Mouse (Mus musculus) kidney, postnatal 4 days (tissue): ENCODE data around the gene Tmem220.

ENCODE experiments used
- DNase-seq, 2 experiments: peaks; one replicate each; pipeline ENCODE4 v3.0.0; 2021; ENCODE audit warnings: mixed read lengths in 2 of 2

Gene Tmem220

DNA sequence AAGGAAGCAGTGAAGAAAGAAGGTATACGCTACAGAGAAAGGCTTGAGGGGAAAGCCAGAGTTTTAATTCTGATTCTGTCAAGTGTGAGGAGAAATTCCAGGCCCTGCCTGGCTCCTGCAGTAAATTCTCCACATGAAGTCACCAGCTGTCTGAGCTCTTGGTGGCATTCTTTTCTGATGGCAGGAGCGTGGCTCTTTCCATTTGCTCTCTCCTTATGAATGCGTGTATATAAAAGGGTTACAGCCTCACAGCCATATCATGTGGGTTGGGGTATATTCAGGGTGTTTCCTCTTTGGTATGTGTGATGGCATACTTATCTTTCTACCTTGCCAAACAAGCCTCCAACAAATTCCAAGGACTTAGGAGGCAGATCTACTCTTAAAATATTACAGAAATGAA lies 37.8 kb downstream of the Tmem220 start:
- DNase-seq: no peak

GRCm38 (mm10) chr11:67067741-67068140 lies 42.8 kb downstream of the Tmem220 start:
- DNase-seq: no peak

DNA sequence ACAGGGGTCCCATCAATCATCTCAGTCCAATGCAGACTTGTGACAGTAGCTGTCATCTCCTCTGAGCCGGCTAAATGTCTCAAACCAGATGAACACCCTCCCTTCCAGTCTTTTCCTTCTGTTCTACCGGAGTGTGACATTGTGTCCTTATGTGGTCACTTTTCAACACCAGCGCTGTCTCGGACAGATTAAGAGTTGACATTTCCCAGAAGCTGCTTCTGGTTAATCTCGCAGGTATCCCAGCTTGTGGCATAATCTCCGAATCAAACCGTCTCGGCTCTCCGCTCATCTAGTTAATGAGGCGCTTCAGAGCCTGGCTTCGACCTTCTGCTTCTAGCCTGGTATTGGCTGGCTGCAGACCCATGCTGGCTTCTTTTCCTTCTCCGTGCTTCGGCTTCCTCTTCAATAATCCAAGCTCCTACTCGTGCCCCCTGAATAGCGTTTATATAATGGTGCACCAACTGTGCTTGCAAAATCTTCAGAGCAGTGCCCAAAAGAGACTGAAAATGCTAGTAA lies 47.7 kb downstream of the Tmem220 start:
- no peak for DNase-seq

DNA sequence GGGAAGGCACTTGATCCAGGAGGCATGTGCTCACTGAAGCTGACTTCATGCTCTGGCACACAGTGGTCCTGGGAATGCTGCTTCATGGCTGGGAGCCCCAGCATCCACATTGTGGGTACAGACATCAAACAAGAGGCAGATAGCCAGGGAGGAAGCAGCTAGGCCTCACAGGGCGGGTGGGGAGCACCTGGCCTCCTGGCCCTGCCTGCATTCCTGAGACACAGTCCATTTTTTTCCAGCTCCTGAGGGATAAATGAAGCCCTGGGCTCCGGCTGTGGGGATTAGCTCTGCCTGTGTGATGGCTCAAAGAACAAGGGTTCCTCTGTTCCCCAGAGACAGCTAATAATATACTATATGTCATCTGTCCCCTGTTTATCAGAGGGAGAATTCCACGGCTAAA lies 50.1 kb downstream of the Tmem220 start:
- no peak for DNase-seq

DNA sequence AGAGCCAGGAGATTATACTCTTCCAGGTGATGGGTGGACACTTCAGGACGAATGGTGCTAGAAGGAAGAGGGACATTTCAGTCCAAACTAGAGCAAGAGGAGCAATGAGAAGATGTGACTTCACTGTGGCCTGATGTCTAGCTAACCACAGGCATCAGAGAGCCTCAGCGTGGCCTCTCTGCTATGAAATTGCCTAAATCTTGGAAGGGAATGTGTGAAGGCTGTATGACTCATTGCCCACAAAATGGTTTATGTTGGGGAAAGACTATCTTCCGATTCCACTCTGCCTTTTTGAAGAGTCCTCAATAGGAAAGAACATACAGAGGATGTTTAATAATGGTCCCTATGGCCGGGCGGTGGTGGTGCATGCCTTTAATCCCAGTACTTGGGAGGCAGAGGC lies 51.8 kb downstream of the Tmem220 start:
- DNase-seq: no peak

DNA sequence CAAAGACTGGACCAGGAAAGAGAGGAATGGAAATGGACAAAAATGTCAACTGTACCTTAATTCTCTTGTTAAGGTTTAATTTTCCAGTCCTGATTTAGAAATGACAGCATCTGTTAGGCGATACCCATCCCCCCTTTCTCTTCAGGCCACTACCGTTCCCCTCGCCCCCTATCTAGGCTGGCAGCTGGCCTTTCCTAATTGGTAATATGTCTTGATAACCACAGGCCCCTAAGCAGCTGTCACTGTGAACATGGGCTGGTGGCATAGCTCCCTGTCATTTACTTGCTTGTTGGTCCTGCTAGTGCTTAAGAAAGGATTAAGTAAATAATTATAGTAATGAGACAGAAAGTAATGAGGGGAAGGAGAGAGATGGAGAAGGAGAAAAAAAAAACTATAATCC lies 52.5 kb downstream of the Tmem220 start:
- no peak for DNase-seq

- DNase-seq: no peak
These were observed 53.0 kb downstream of the Tmem220 start, which contains the start of gene Myh3 for GRCm38 (mm10) chr11:67078000-67078399. Gene Myh3 (plus strand): TSS chr11:67078300.

GRCm38 (mm10) chr11:67078888-67079287 lies 53.9 kb downstream of the Tmem220 start:
- no peak for DNase-seq

DNA sequence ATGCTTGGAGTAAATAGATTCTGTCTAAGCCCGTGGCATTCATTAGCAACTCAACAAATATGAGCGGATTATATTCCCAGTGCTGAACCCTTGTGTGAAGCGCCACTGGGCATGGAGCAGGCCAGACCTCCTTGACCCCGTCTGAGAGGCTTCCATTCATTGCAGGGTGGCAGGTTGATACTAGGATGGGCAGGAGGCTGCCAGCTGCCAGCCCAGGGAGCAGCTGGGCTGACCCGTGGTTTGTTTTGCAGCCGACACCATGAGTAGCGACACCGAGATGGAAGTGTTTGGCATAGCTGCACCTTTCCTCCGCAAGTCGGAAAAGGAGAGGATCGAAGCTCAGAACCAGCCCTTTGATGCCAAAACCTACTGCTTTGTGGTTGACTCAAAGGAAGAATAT lies 54.8 kb downstream of the Tmem220 start:
- no peak for DNase-seq

GRCm38 (mm10) chr11:67080168-67080567 lies 55.2 kb downstream of the Tmem220 start:
- DNase-seq: peak; percentile 66 to 72

GRCm38 (mm10) chr11:67081125-67081649 lies 56.2 kb downstream of the Tmem220 start:
- peak; percentile 76 to 85 for DNase-seq

GRCm38 (mm10) chr11:67082188-67082587 lies 57.2 kb downstream of the Tmem220 start:
- no peak for DNase-seq

DNA sequence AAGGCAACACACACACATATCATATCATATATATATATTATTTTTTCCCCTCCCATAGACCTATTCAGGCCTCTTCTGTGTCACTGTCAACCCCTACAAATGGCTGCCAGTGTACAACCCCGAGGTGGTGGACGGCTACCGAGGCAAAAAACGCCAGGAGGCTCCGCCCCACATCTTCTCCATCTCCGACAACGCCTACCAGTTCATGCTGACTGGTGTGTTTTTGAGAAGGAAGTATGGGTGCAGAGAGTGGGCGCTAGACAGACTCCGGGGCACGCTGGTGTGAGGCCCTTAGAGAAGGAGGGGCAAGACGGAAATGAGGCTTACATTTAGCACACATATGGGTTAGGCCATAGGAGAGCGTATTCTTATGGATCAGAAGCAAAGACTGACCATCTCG lies 57.8 kb downstream of the Tmem220 start:
- no peak for DNase-seq

GRCm38 (mm10) chr11:67083239-67083638 lies 58.3 kb downstream of the Tmem220 start:
- DNase-seq: no peak

DNA sequence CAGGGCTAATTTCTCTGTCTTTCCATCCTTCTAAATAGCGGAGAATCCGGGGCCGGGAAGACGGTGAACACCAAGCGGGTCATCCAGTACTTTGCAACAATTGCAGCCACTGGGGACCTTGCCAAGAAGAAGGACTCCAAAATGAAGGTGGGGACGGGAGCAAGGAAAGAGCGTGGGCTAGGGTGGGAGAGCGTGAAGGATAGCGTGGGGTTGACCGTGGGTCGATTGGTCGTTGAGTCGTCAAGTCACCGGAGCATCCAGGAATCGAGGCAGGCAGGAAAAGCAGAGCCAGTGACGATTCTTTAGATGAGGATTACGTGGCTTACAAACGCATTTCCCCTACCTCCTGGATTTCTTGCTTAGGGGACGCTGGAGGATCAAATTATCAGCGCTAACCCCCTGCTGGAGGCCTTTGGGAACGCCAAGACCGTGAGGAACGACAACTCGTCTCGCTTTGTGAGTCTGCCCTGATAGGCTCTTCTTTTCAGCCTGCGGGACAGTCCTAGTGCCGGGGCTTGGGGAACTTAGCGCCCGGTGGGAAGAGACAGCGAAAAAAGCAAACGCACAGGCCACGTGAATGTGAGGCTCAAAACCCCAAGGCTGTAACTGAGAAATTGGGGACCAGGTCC lies 58.9 kb downstream of the Tmem220 start:
- no peak for DNase-seq
